Mouse (Mus musculus) stomach, embryonic 14.5 days (tissue): ENCODE data around the gene Slc43a1. TPM values are rescaled to one million over a fixed set of nuclear protein-coding genes. Genes with fewer than 3 reads are reported as not detected.
A peak's percentile ranks its signal among the peaks of the same experiment; 100 is the strongest.

Experiments used
- ATAC-seq: fragments of 200-750 bp; cut with Nextera tagmentation; 2 replicates; pipeline ENCODE4 v1.8.0; 2017; ENCODE audit warnings: low read depth, moderate TSS enrichment; ENCODE audit not compliant: insufficient number of reproducible peaks, insufficient read depth, low FRiP score
- H3K27ac ChIP-seq: fragments of 300-500 bp; sonication (generic); 2 replicates; pipeline ENCODE4 v1.5.1; 2014; ENCODE audit warnings: mild to moderate bottlenecking, low read length, moderate library complexity, mixed read lengths
- H3K27me3 ChIP-seq: fragments of 300-500 bp; sonication (generic); 2 replicates; pipeline ENCODE4 v1.6.1; 2014; ENCODE audit warnings: low read length, control low read depth, mixed read lengths; ENCODE audit not compliant: control insufficient read depth, insufficient read depth
- H3K36me3 ChIP-seq: fragments of 300-500 bp; sonication (generic); 2 replicates; pipeline ENCODE4 v1.6.1; 2014; ENCODE audit warnings: mild to moderate bottlenecking, control low read depth, low read length, moderate library complexity, mixed read lengths; ENCODE audit not compliant: control insufficient read depth, insufficient read depth
- H3K4me1 ChIP-seq: fragments of 300-500 bp; sonication (generic); 2 replicates; pipeline ENCODE4 v1.6.1; 2014; ENCODE audit warnings: low read length, control low read depth, mixed read lengths; ENCODE audit not compliant: control insufficient read depth, insufficient read depth
- H3K4me2 ChIP-seq: fragments of 300-500 bp; sonication (generic); replicated peaks from 2 replicates; pipeline ENCODE4 v1.6.1; 2014; ENCODE audit warnings: low read depth, low read length, control low read depth
- H3K4me3 ChIP-seq: fragments of 300-500 bp; sonication (generic); 2 replicates; pipeline ENCODE4 v1.5.1; 2014; ENCODE audit warnings: low read depth, low read length, control low read depth
- H3K9ac ChIP-seq: fragments of 300-500 bp; sonication (generic); replicated peaks from 2 replicates; pipeline ENCODE4 v1.6.1; 2014; ENCODE audit warnings: low read depth, mild to moderate bottlenecking, control low read depth, low read length, moderate library complexity, mixed read lengths
- H3K9me3 ChIP-seq: fragments of 300-500 bp; sonication (generic); 2 replicates; pipeline ENCODE4 v1.6.1; 2016; ENCODE audit warnings: low read depth, low read length, control low read depth; ENCODE audit not compliant: control insufficient read depth
- WGBS: fragments of 180-500 bp; shearing (Covaris S2); extraction: QIAGEN DNeasy Blood & Tissue Kit; methylation state at CpG from one replicate; pipeline ENCODE4 v1.1.7; 2014; 5-methylcytosine and 5-hydroxymethylcytosine counted together
- polyA plus RNA-seq: library from polyadenylated mRNA; unstranded; fragments of >200 nt; fragmentation: Nextera tagmentation; extraction: Ambion mirVana; gene quantifications from 2 replicates; pipeline ENCODE4 v1.2.1, GENCODE M21; 2014

Gene Slc43a1
- polyA plus RNA-seq, 1 experiment from 2014 or later: 21.1 TPM

- Histone ChIP-seq H3K36me3 (peaks cover 18% of the 10 kb centered on the region), H3K9me3 (no peaks in the 10 kb centered on the region), H3K4me2 (peak overlapping the region; percentile 68), H3K27ac (no peak overlapping the region), H3K4me1 (0 out of 2 replicates have a peak, but pooled peaks cover 5% of the 10 kb centered on the region), H3K4me3 (peak overlapping the region; percentile 31), H3K9ac (peak overlapping the region; percentile 25; the same call in 1 of the 2 replicates), H3K27me3 (peaks cover 23% of the 10 kb centered on the region)
- WGBS: 2% methylated on average over 45 of the region's 47 CpGs
- ATAC-seq: peak; percentile 39; the same call in 1 of the 2 replicates
Observed at GRCm38 (mm10) chr2:84865616-84866571, 27.2 kb downstream of the Slc43a1 start.

GRCm38 (mm10) chr2:84868521-84868943 is 29.9 kb downstream of the Slc43a1 start:
- no peak overlapping the region for H3K4me2 ChIP-seq
- no peak for ATAC-seq
- no peak overlapping the region for H3K4me3 ChIP-seq
- no peak overlapping the region for H3K9ac ChIP-seq
- 8% methylated on average over 5 of the region's 5 CpGs for WGBS
- H3K9me3 ChIP-seq: no peaks in the 10 kb centered on the region
- H3K27ac ChIP-seq: no peak overlapping the region
- H3K4me1 ChIP-seq: 0 out of 2 replicates have a peak, but pooled peaks cover 15% of the 10 kb centered on the region
- peaks cover 49% of the 10 kb centered on the region for H3K27me3 ChIP-seq
- no peaks in the 10 kb centered on the region for H3K36me3 ChIP-seq

- WGBS: 62% methylated on average over 2 of the region's 2 CpGs
- Histone ChIP-seq H3K4me1 (0 out of 2 replicates have a peak, but pooled peaks cover 15% of the 10 kb centered on the region), H3K27ac (no peak overlapping the region), H3K4me2 (no peak overlapping the region), H3K4me3 (no peak overlapping the region), H3K9ac (no peak overlapping the region), H3K36me3 (no peaks in the 10 kb centered on the region), H3K27me3 (peaks cover 54% of the 10 kb centered on the region), H3K9me3 (no peaks in the 10 kb centered on the region)
- ATAC-seq: no peak
Observed at GRCm38 (mm10) chr2:84868977-84869376, 30.3 kb downstream of the Slc43a1 start.

GRCm38 (mm10) chr2:84870623-84871160 is 32.0 kb downstream of the Slc43a1 start:
- WGBS: 64% methylated on average over 4 of the region's 4 CpGs
- H3K36me3 ChIP-seq: no peaks in the 10 kb centered on the region
- no peak overlapping the region for H3K9ac ChIP-seq
- H3K9me3 ChIP-seq: no peaks in the 10 kb centered on the region
- H3K27ac ChIP-seq: no peak overlapping the region
- no peak overlapping the region for H3K4me3 ChIP-seq
- H3K4me1 ChIP-seq: 0 out of 2 replicates have a peak, but pooled peaks cover 15% of the 10 kb centered on the region
- no peak overlapping the region for H3K4me2 ChIP-seq
- ATAC-seq: no peak
- H3K27me3 ChIP-seq: peaks cover 58% of the 10 kb centered on the region

- Histone ChIP-seq H3K4me3 (peak overlapping the region; percentile 45), H3K27ac (no peak overlapping the region), H3K9me3 (no peaks in the 10 kb centered on the region), H3K4me1 (0 out of 2 replicates have a peak, but pooled peaks cover 9% of the 10 kb centered on the region), H3K9ac (peak overlapping the region; percentile 25; the same call in 1 of the 2 replicates), H3K27me3 (peaks cover 48% of the 10 kb centered on the region), H3K4me2 (peak overlapping the region; percentile 87), H3K36me3 (no peaks in the 10 kb centered on the region)
- WGBS: 2% methylated on average over 78 of the region's 78 CpGs
- ATAC-seq: 0 out of 2 replicates have a peak, but pooled peaks have one; percentile 21
Observed at GRCm38 (mm10) chr2:84872105-84872716, 33.6 kb downstream of the Slc43a1 start.

GRCm38 (mm10) chr2:84875842-84876241 is 37.2 kb downstream of the Slc43a1 start:
- Histone ChIP-seq H3K9me3 (no peaks in the 10 kb centered on the region), H3K9ac (no peak overlapping the region), H3K4me2 (no peak overlapping the region), H3K27me3 (peaks cover 35% of the 10 kb centered on the region), H3K4me3 (no peak overlapping the region), H3K27ac (no peak overlapping the region), H3K4me1 (0 out of 2 replicates have a peak, but pooled peaks cover 9% of the 10 kb centered on the region), H3K36me3 (no peaks in the 10 kb centered on the region)
- ATAC-seq: no peak
- 38% methylated on average over 6 of the region's 6 CpGs for WGBS

DNA sequence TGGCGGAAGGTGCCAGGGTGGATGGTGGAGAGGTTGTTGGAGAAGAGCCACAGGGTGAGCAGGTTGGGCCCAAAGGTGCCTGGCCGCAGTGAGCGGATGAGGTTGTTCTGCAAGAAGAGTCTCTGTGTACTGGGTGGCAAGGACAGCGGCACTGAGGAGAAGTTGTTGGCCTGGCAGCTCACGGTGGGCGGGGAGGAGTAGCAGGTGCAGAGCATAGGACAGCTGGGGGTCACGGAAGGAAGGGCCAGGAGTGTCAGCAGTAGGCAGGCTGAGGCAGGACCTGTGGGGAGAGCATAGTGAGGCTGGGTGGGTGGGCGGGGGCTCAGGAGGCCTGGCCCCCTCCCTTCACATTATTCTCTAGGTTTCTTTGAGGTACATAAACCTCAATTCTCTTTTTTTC is 41.9 kb downstream of the Slc43a1 start:
- no peak overlapping the region for H3K9ac ChIP-seq
- H3K9me3 ChIP-seq: no peaks in the 10 kb centered on the region
- no peaks in the 10 kb centered on the region for H3K36me3 ChIP-seq
- no peak overlapping the region for H3K4me3 ChIP-seq
- ATAC-seq: no peak
- peaks cover 6% of the 10 kb centered on the region for H3K4me1 ChIP-seq
- no peak overlapping the region for H3K27ac ChIP-seq
- peaks cover 22% of the 10 kb centered on the region for H3K27me3 ChIP-seq
- WGBS: 75% methylated on average over 8 of the region's 8 CpGs
- H3K4me2 ChIP-seq: no peak overlapping the region

- H3K9ac ChIP-seq: no peak overlapping the region
- ATAC-seq: no peak
Observed at GRCm38 (mm10) chr2:84882606-84883005, 44.0 kb downstream of the Slc43a1 start.

More at GRCm38 (mm10) chr2:84882606-84883005, 44.0 kb downstream of the Slc43a1 start:
- Histone ChIP-seq H3K9me3 (no peaks in the 10 kb centered on the region), H3K27me3 (peaks cover 27% of the 10 kb centered on the region), H3K27ac (no peak overlapping the region), H3K4me2 (peak overlapping the region; percentile 34), H3K36me3 (no peaks in the 10 kb centered on the region), H3K4me1 (peaks cover 12% of the 10 kb centered on the region), H3K4me3 (peak overlapping the region; percentile 5; the same call in 1 of the 2 replicates)
- 3% methylated on average over 23 of the region's 23 CpGs for WGBS
